Mouse (Mus musculus): ENCODE measurements around the gene Egfl7.

- TF ChIP-seq CTCF (conservative IDR thresholded peaks at IDR 0.05; ENCODE audit: low read length) (no peak), NANOG (IDR thresholded peaks at IDR 0.05; ENCODE audit: borderline replicate concordance, low read length) (no peak)
Measured at GRCm38 (mm10) chr2:26574862-26575261, 5.0 kb upstream of the Egfl7 start.

Data from E14TG2a.4 (cell line).